Mouse (Mus musculus) ES-Bruce4 (cell line): Measurements from ENCODE around the gene Rgs10. TPM values are rescaled to one million over a fixed set of nuclear protein-coding genes. Genes with fewer than 3 reads are reported as not detected.

Source experiments
- H3K27ac ChIP-seq: 2 replicates; pipeline ENCODE4 v1.5.1; 2012; ENCODE audit warnings: low read length, inconsistent platforms; ENCODE audit not compliant: insufficient read depth
- H3K27me3 ChIP-seq: 2 replicates; pipeline ENCODE4 v1.6.1; 2012; ENCODE audit warnings: mild to moderate bottlenecking, low read length, inconsistent platforms; ENCODE audit not compliant: control insufficient read depth, poor library complexity, insufficient read depth, severe bottlenecking
- H3K36me3 ChIP-seq: 2 replicates; pipeline ENCODE4 v1.6.1; 2012; ENCODE audit warnings: inconsistent platforms, mild to moderate bottlenecking, low read length, moderate library complexity; ENCODE audit not compliant: control insufficient read depth, poor library complexity, insufficient read depth, severe bottlenecking
- H3K4me1 ChIP-seq: one replicate; pipeline ENCODE4 v1.8.1; 2011; ENCODE audit warnings: low read length; ENCODE audit not compliant: control insufficient read depth, insufficient read depth
- H3K4me3 ChIP-seq: 2 replicates; pipeline ENCODE4 v1.5.1; 2011; ENCODE audit warnings: low read depth, mild to moderate bottlenecking, low read length
- H3K9ac ChIP-seq: 2 replicates; pipeline ENCODE4 v1.6.1; 2012; ENCODE audit warnings: low read depth, mild to moderate bottlenecking, inconsistent platforms; ENCODE audit not compliant: poor library complexity, severe bottlenecking
- H3K9me3 ChIP-seq: replicated peaks from 2 replicates; pipeline ENCODE4 v1.6.1; 2012; ENCODE audit warnings: mild to moderate bottlenecking, low read length, inconsistent platforms; ENCODE audit not compliant: control insufficient read depth, poor library complexity, insufficient read depth, severe bottlenecking
- CTCF ChIP-seq: IDR thresholded peaks from one replicate; pipeline ENCODE4 v1.8.1; 2011; ENCODE audit warnings: low read depth, low read length
- EP300 ChIP-seq: IDR thresholded peaks from 2 replicates; pipeline ENCODE4 v1.6.1; 2011; ENCODE audit warnings: low read depth, low read length; ENCODE audit not compliant: insufficient read depth
- POLR2A ChIP-seq: IDR thresholded peaks from one replicate; pipeline ENCODE4 v1.8.1; 2011; ENCODE audit warnings: low read length; ENCODE audit not compliant: insufficient read depth
- polyA plus RNA-seq: library from polyadenylated mRNA; stranded (reverse); fragments of >200 nt; gene quantifications from 2 replicates; pipeline ENCODE4 v1.2.4, GENCODE M21; 2011; ENCODE audit warnings: low read depth; ENCODE audit not compliant: missing spikeins, insufficient read depth, insufficient read length

Rgs10 gene
- polyA plus RNA-seq, 1 experiment: 6.0 TPM

- Histone ChIP-seq H3K4me3 (no peak overlapping the region), H3K36me3 (no peaks in the 10 kb centered on the region), H3K9ac (no peak overlapping the region), H3K27me3 (no peaks in the 10 kb centered on the region), H3K4me1 (no peaks in the 10 kb centered on the region), H3K27ac (no peak overlapping the region), H3K9me3 (no peaks in the 10 kb centered on the region)
- no peak for TF ChIP-seq EP300
- no peak for TF ChIP-seq CTCF
- TF ChIP-seq POLR2A: no peak
These were observed 26.2 kb downstream of the Rgs10 start for GRCm38 (mm10) chr7:128392071-128392971.

- Histone ChIP-seq H3K36me3 (no peaks in the 10 kb centered on the region), H3K27me3 (no peaks in the 10 kb centered on the region), H3K4me1 (no peaks in the 10 kb centered on the region), H3K9ac (no peak overlapping the region), H3K4me3 (no peak overlapping the region), H3K27ac (no peak overlapping the region), H3K9me3 (no peaks in the 10 kb centered on the region)
- TF ChIP-seq EP300 (no peak), POLR2A (no peak), CTCF (no peak)
These were observed 27.1 kb downstream of the Rgs10 start for GRCm38 (mm10) chr7:128391267-128392057.

- Histone ChIP-seq H3K4me3 (no peak overlapping the region), H3K9me3 (no peaks in the 10 kb centered on the region), H3K4me1 (no peaks in the 10 kb centered on the region), H3K27me3 (no peaks in the 10 kb centered on the region), H3K27ac (no peak overlapping the region), H3K36me3 (no peaks in the 10 kb centered on the region), H3K9ac (no peak overlapping the region)
- TF ChIP-seq POLR2A: no peak
- TF ChIP-seq CTCF: no peak
- TF ChIP-seq EP300: no peak
These were observed 29.6 kb downstream of the Rgs10 start for GRCm38 (mm10) chr7:128388968-128389367.

- H3K4me1 ChIP-seq: no peaks in the 10 kb centered on the region
- no peak overlapping the region for H3K4me3 ChIP-seq
- H3K9ac ChIP-seq: no peak overlapping the region
- H3K27me3 ChIP-seq: no peaks in the 10 kb centered on the region
- no peak overlapping the region for H3K27ac ChIP-seq
- no peaks in the 10 kb centered on the region for H3K36me3 ChIP-seq
- TF ChIP-seq CTCF (no peak), POLR2A (no peak), EP300 (no peak)
- no peaks in the 10 kb centered on the region for H3K9me3 ChIP-seq
These were observed 34.7 kb downstream of the Rgs10 start for GRCm38 (mm10) chr7:128383726-128384463.

- TF ChIP-seq EP300 (no peak), CTCF (no peak), POLR2A (no peak)
- Histone ChIP-seq H3K4me1 (no peaks in the 10 kb centered on the region), H3K9me3 (no peaks in the 10 kb centered on the region), H3K36me3 (no peaks in the 10 kb centered on the region), H3K27ac (no peak overlapping the region), H3K9ac (no peak overlapping the region), H3K27me3 (no peaks in the 10 kb centered on the region), H3K4me3 (no peak overlapping the region)
These were observed 35.3 kb downstream of the Rgs10 start for GRCm38 (mm10) chr7:128383189-128383725.
